Mouse (Mus musculus) intestine, postnatal 0 days (tissue): ENCODE measurements around the gene Snapc4. TPM values are rescaled to one million over a fixed set of nuclear protein-coding genes. Genes with fewer than 3 reads are reported as not detected.

Experiments used
- ATAC-seq: fragments of 200-750 bp; cut with Nextera tagmentation; 2 replicates; pipeline ENCODE4 v1.8.0; 2017; ENCODE audit warnings: mild to moderate bottlenecking, moderate TSS enrichment, moderate library complexity
- H3K27ac ChIP-seq: fragments of 300-500 bp; sonication (generic); 2 replicates; pipeline ENCODE4 v1.5.1; 2014; ENCODE audit warnings: mild to moderate bottlenecking, low read depth, low read length, moderate library complexity
- H3K27me3 ChIP-seq: fragments of 300-500 bp; sonication (generic); replicated peaks from 2 replicates; pipeline ENCODE4 v1.6.1; 2014; ENCODE audit warnings: low read length, mixed read lengths; ENCODE audit not compliant: control insufficient read depth, insufficient read depth
- H3K36me3 ChIP-seq: fragments of 300-500 bp; sonication (generic); 2 replicates; pipeline ENCODE4 v1.6.1; 2014; ENCODE audit warnings: mild to moderate bottlenecking, moderate library complexity; ENCODE audit not compliant: control insufficient read depth, insufficient read depth
- H3K4me1 ChIP-seq: fragments of 300-500 bp; sonication (generic); replicated peaks from 2 replicates; pipeline ENCODE4 v1.6.1; 2014; ENCODE audit warnings: antibody characterized with exemption, low read length, mixed read lengths; ENCODE audit not compliant: control insufficient read depth, insufficient read depth
- H3K4me2 ChIP-seq: fragments of 300-500 bp; sonication (generic); replicated peaks from 2 replicates; pipeline ENCODE4 v1.6.1; 2014; ENCODE audit warnings: low read depth, mild to moderate bottlenecking, moderate library complexity
- H3K4me3 ChIP-seq: fragments of 300-500 bp; sonication (generic); 2 replicates; pipeline ENCODE4 v1.5.1; 2014; ENCODE audit warnings: low read depth, low read length
- H3K9ac ChIP-seq: fragments of 300-500 bp; sonication (generic); 2 replicates; pipeline ENCODE4 v1.6.1; 2014; ENCODE audit warnings: mild to moderate bottlenecking, low read depth, low read length
- H3K9me3 ChIP-seq: fragments of 300-500 bp; sonication (generic); 2 replicates; pipeline ENCODE4 v1.6.1; 2016; ENCODE audit warnings: mixed run types; ENCODE audit not compliant: control insufficient read depth
- CTCF ChIP-seq: sonication (generic); IDR thresholded peaks from 2 replicates; pipeline ENCODE4 v1.5.1; 2016; ENCODE audit warnings: low read depth, mild to moderate bottlenecking, control low read depth, antibody characterized with exemption, moderate library complexity
- WGBS: fragments of 180-500 bp; shearing (Covaris S2); extraction: QIAGEN DNeasy Blood & Tissue Kit; methylation state at CpG from one replicate; pipeline ENCODE4 v1.1.7; 2014; 5-methylcytosine and 5-hydroxymethylcytosine counted together
- polyA plus RNA-seq: library from polyadenylated mRNA; unstranded; fragments of >200 nt; fragmentation: Nextera tagmentation; extraction: Ambion mirVana; gene quantifications from 2 replicates; pipeline ENCODE4 v1.2.1, GENCODE M21; 2015

The Snapc4 gene
- polyA plus RNA-seq, 1 experiment from 2014 or later = 5.6 TPM

GRCm38 (mm10) chr2:26341510-26341981 is 38.9 kb downstream of the Snapc4 start:
- H3K36me3 ChIP-seq = peaks cover 22% of the 10 kb centered on the region; the same call in 1 of the 2 replicates
- ATAC-seq = no peak
- no peak overlapping the region for H3K9ac ChIP-seq
- 92% methylated on average over 2 of the region's 2 CpGs for WGBS
- no peak for TF ChIP-seq CTCF
- 0 out of 2 replicates have a peak, but pooled peaks cover 3% of the 10 kb centered on the region for H3K4me1 ChIP-seq
- H3K27me3 ChIP-seq = no peaks in the 10 kb centered on the region
- H3K4me2 ChIP-seq = no peak overlapping the region
- H3K4me3 ChIP-seq = no peak overlapping the region
- peak overlapping the region; percentile 64 for H3K27ac ChIP-seq
- no peaks in the 10 kb centered on the region for H3K9me3 ChIP-seq

- H3K9ac ChIP-seq = no peak overlapping the region
- no peak for TF ChIP-seq CTCF
- no peak overlapping the region for H3K27ac ChIP-seq
- no peaks in the 10 kb centered on the region for H3K27me3 ChIP-seq
- WGBS = 78% methylated on average over 5 of the region's 5 CpGs
- ATAC-seq = no peak
- H3K4me1 ChIP-seq = 0 out of 2 replicates have a peak, but pooled peaks cover 3% of the 10 kb centered on the region
- no peaks in the 10 kb centered on the region for H3K9me3 ChIP-seq
- no peak overlapping the region for H3K4me2 ChIP-seq
- H3K36me3 ChIP-seq = peaks cover 13% of the 10 kb centered on the region; the same call in 1 of the 2 replicates
- no peak overlapping the region for H3K4me3 ChIP-seq
These were observed 41.3 kb downstream of the Snapc4 start for GRCm38 (mm10) chr2:26339204-26339551.

GRCm38 (mm10) chr2:26338302-26339203 is 41.9 kb downstream of the Snapc4 start:
- TF ChIP-seq CTCF = no peak
- H3K9me3 ChIP-seq = no peaks in the 10 kb centered on the region
- 81% methylated on average over 8 of the region's 13 CpGs for WGBS
- H3K36me3 ChIP-seq = peaks cover 13% of the 10 kb centered on the region; the same call in 1 of the 2 replicates
- H3K27me3 ChIP-seq = no peaks in the 10 kb centered on the region
- H3K4me2 ChIP-seq = no peak overlapping the region
- H3K27ac ChIP-seq = no peak overlapping the region
- no peak overlapping the region for H3K4me3 ChIP-seq
- H3K4me1 ChIP-seq = 0 out of 2 replicates have a peak, but pooled peaks cover 3% of the 10 kb centered on the region
- ATAC-seq = no peak
- H3K9ac ChIP-seq = no peak overlapping the region

GRCm38 (mm10) chr2:26330702-26331101 is 49.8 kb downstream of the Snapc4 start:
- Histone ChIP-seq H3K27me3 (no peaks in the 10 kb centered on the region), H3K4me2 (no peak overlapping the region)

GRCm38 (mm10) chr2:26330056-26330468 is 50.4 kb downstream of the Snapc4 start:
- H3K9ac ChIP-seq = no peak overlapping the region
- WGBS = 97% methylated on average over 4 of the region's 4 CpGs
- H3K36me3 ChIP-seq = peaks cover 20% of the 10 kb centered on the region; the same call in 1 of the 2 replicates

More at GRCm38 (mm10) chr2:26330702-26331101, 49.8 kb downstream of the Snapc4 start:
- Histone ChIP-seq H3K4me3 (no peak overlapping the region), H3K4me1 (no peaks in the 10 kb centered on the region), H3K9me3 (no peaks in the 10 kb centered on the region), H3K36me3 (peaks cover 16% of the 10 kb centered on the region; the same call in 1 of the 2 replicates), H3K9ac (no peak overlapping the region), H3K27ac (no peak overlapping the region)
- no peak for ATAC-seq
- no peak for TF ChIP-seq CTCF
- 75% methylated on average over 6 of the region's 6 CpGs for WGBS

GRCm38 (mm10) chr2:26329402-26329801 is 51.1 kb downstream of the Snapc4 start:
- WGBS = 66% methylated on average over 8 of the region's 8 CpGs
- H3K9me3 ChIP-seq = no peaks in the 10 kb centered on the region
- ATAC-seq = peak; percentile 60
- no peak overlapping the region for H3K27ac ChIP-seq
- H3K36me3 ChIP-seq = peaks cover 27% of the 10 kb centered on the region; the same call in 1 of the 2 replicates
- H3K4me1 ChIP-seq = no peaks in the 10 kb centered on the region
- H3K27me3 ChIP-seq = no peaks in the 10 kb centered on the region
- TF ChIP-seq CTCF = no peak
- H3K4me2 ChIP-seq = no peak overlapping the region
- no peak overlapping the region for H3K9ac ChIP-seq
- no peak overlapping the region for H3K4me3 ChIP-seq

More at GRCm38 (mm10) chr2:26330056-26330468, 50.4 kb downstream of the Snapc4 start:
- Histone ChIP-seq H3K4me2 (no peak overlapping the region), H3K9me3 (no peaks in the 10 kb centered on the region), H3K27me3 (no peaks in the 10 kb centered on the region), H3K4me3 (no peak overlapping the region), H3K27ac (no peak overlapping the region), H3K4me1 (no peaks in the 10 kb centered on the region)
- ATAC-seq = no peak
- no peak for TF ChIP-seq CTCF
